Mouse (Mus musculus) neural tube, embryonic 15.5 days (tissue): ENCODE data around the gene Arfgef3. TPM values are rescaled to one million over a fixed set of nuclear protein-coding genes. Genes with fewer than 3 reads are reported as not detected.
"Not testable (repeated sequence)": the region's sequence is repeated elsewhere in the genome, so short reads cannot be mapped to it uniquely, and the experiment has no call there.

Experiments
- ATAC-seq: fragments of 200-750 bp; cut with Nextera tagmentation; 2 replicates; pipeline ENCODE4 v1.8.0; 2017; ENCODE audit warnings: mild to moderate bottlenecking, moderate TSS enrichment, moderate library complexity; ENCODE audit not compliant: low FRiP score
- H3K27ac ChIP-seq: fragments of 300-500 bp; sonication (generic); replicated peaks from 2 replicates; pipeline ENCODE4 v1.5.1; 2015; ENCODE audit warnings: mild to moderate bottlenecking, inconsistent platforms
- H3K27me3 ChIP-seq: fragments of 300-500 bp; sonication (generic); replicated peaks from 2 replicates; pipeline ENCODE4 v1.6.1; 2015; ENCODE audit warnings: inconsistent platforms
- H3K36me3 ChIP-seq: fragments of 300-500 bp; sonication (generic); 2 replicates; pipeline ENCODE4 v1.6.1; 2015; ENCODE audit warnings: inconsistent platforms
- H3K4me1 ChIP-seq: fragments of 300-500 bp; sonication (generic); 2 replicates; pipeline ENCODE4 v1.6.1; 2015; ENCODE audit warnings: inconsistent platforms
- H3K4me2 ChIP-seq: fragments of 300-500 bp; sonication (generic); 2 replicates; pipeline ENCODE4 v1.6.1; 2015; ENCODE audit warnings: inconsistent platforms, mild to moderate bottlenecking, moderate library complexity
- H3K4me3 ChIP-seq: fragments of 300-500 bp; sonication (generic); replicated peaks from 2 replicates; pipeline ENCODE4 v1.5.1; 2015; ENCODE audit warnings: mild to moderate bottlenecking, inconsistent platforms
- H3K9ac ChIP-seq: fragments of 300-500 bp; sonication (generic); replicated peaks from 2 replicates; pipeline ENCODE4 v1.6.1; 2015; ENCODE audit warnings: mild to moderate bottlenecking, inconsistent platforms
- H3K9me3 ChIP-seq: fragments of 300-500 bp; sonication (generic); replicated peaks from 2 replicates; pipeline ENCODE4 v1.6.1; 2016; ENCODE audit warnings: inconsistent platforms
- WGBS: fragments of 180-500 bp; shearing (Covaris S2); methylation state at CpG from one replicate; pipeline ENCODE4 v1.1.7; 2015; ENCODE audit warnings: mixed read lengths; 5-methylcytosine and 5-hydroxymethylcytosine counted together
- polyA plus RNA-seq: library from polyadenylated mRNA; unstranded; fragments of >200 nt; fragmentation: Nextera tagmentation; extraction: Ambion mirVana; gene quantifications from 2 replicates; pipeline ENCODE4 v1.2.1, GENCODE M21; 2015

Gene Arfgef3
- polyA plus RNA-seq, 1 experiment from 2014 or later: 7.4 TPM

DNA sequence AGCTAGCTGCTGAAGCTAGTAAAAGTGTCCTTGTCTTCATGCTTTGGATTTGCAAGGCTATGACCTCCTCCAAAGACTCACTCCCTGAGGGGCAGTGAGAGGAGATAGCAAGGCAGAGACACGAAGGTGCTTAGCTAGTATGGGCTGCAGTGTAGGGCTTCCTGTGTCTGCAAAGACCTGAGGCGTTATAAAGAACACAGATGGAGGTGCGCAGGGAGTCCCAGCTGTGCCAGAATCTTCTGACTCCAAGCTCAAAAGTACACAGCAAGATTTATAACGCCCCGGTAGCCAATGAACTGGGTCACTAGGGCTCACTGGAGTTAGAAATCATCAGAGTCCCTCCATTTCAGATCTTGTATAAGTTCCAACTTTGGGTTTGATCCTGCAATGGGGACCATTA lies 103.2 kb downstream of the Arfgef3 start:
- ATAC-seq: no peak
- 86% methylated on average over 5 of the region's 5 CpGs for WGBS

DNA sequence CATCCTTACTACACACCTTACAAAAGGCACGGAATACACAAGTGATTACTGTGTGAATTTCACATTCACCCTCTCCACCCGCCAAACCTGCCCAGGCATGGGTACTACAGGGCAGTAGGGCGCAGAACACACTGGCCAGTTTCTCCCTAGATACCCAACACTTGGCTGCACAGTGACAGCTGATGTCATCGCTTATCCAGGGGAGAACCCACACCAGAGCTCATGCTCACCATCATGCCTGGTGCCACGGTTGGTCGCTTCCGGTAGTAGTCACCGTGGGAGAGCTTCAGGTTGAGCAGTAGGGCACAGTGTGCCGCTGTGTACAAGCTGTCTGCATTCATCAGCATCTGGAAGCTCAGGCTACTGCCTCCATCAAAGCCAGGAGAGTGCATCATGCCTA lies 108.3 kb downstream of the Arfgef3 start:
- Histone ChIP-seq H3K36me3 (peaks cover 8% of the 10 kb centered on the region; the same call in 1 of the 2 replicates), H3K4me1 (no peaks in the 10 kb centered on the region), H3K4me2 (no peak overlapping the region), H3K9ac (no peak overlapping the region), H3K27me3 (no peaks in the 10 kb centered on the region), H3K4me3 (no peak overlapping the region), H3K27ac (no peak overlapping the region), H3K9me3 (no peaks in the 10 kb centered on the region)
- 0 out of 2 replicates have a peak, but pooled peaks have one; percentile 38 for ATAC-seq
- 95% methylated on average over 9 of the region's 9 CpGs for WGBS

More for the DNA sequence above, 103.2 kb downstream of the Arfgef3 start:
- Histone ChIP-seq H3K9ac (no peak overlapping the region), H3K4me1 (peaks cover 3% of the 10 kb centered on the region; the same call in 1 of the 2 replicates), H3K27me3 (no peaks in the 10 kb centered on the region), H3K4me3 (no peak overlapping the region), H3K4me2 (no peak overlapping the region), H3K27ac (no peak overlapping the region), H3K36me3 (peaks cover 2% of the 10 kb centered on the region), H3K9me3 (no peaks in the 10 kb centered on the region)

DNA sequence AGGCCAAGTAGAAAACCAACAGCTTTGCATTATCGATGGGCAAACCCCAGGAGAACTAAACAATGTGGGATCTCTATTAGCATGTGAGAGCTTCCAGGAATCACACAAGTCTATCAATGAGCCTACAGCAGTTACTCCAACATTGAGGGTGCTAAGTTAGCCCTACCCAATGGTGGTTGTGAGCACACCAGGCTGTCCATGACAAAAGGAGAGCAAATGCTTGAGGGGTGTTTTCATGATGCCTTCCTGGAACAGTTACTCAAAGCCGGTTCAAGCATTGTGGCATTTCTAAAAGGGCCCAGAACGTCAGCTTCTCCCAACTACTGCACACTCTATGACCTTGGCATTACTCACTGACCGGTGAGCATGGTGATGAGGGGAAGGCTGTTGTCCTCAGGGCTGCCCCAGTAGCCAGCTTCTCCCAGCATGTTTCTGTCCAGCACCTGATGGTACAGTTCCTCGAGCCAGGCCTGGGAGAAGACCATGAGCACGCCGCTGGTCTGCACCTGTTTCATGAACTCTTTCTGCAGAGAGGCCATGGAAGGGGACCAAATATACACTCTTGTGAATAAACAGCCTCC lies 109.3 kb downstream of the Arfgef3 start:
- Histone ChIP-seq H3K9me3 (no peaks in the 10 kb centered on the region), H3K9ac (no peak overlapping the region), H3K36me3 (peaks cover 17% of the 10 kb centered on the region), H3K27me3 (no peaks in the 10 kb centered on the region), H3K4me2 (no peak overlapping the region), H3K27ac (no peak overlapping the region), H3K4me3 (no peak overlapping the region), H3K4me1 (no peaks in the 10 kb centered on the region)
- WGBS: 82% methylated on average over 7 of the region's 7 CpGs
- no peak for ATAC-seq

GRCm38 (mm10) chr10:18630498-18630897 lies 113.3 kb downstream of the Arfgef3 start:
- Histone ChIP-seq H3K4me3 (no peak overlapping the region), H3K36me3 (peaks cover 37% of the 10 kb centered on the region), H3K9ac (no peak overlapping the region), H3K9me3 (no peaks in the 10 kb centered on the region), H3K27ac (no peak overlapping the region), H3K4me1 (no peaks in the 10 kb centered on the region), H3K4me2 (no peak overlapping the region), H3K27me3 (no peaks in the 10 kb centered on the region)
- ATAC-seq: no peak
- WGBS: 66% methylated on average over 8 of the region's 8 CpGs

DNA sequence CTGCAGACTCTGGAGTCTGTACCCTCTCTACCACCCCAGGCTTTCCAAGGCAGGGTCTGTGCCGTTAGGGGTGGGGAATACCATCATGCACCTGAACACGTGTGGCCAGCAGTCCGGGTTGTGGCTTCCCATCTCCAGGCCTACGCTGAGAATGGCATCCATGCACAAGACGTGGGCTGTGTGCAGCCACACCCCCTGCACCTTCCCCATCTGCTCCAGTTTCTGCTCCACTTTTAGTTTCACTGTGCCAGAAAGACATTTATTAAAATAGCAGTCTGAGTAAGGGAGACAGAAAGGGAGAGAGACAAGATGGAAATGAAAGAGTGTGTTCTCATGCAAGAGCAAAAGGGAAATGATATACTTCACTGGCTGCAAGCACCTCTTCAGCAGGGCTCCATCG lies 116.2 kb downstream of the Arfgef3 start:
- no peak for ATAC-seq
- no peaks in the 10 kb centered on the region for H3K4me1 ChIP-seq
- no peak overlapping the region for H3K9ac ChIP-seq
- no peak overlapping the region for H3K4me2 ChIP-seq
- H3K9me3 ChIP-seq: no peaks in the 10 kb centered on the region
- no peak overlapping the region for H3K4me3 ChIP-seq
- no peaks in the 10 kb centered on the region for H3K27me3 ChIP-seq
- H3K27ac ChIP-seq: no peak overlapping the region
- H3K36me3 ChIP-seq: peaks cover 32% of the 10 kb centered on the region
- 87% methylated on average over 6 of the region's 6 CpGs for WGBS

DNA sequence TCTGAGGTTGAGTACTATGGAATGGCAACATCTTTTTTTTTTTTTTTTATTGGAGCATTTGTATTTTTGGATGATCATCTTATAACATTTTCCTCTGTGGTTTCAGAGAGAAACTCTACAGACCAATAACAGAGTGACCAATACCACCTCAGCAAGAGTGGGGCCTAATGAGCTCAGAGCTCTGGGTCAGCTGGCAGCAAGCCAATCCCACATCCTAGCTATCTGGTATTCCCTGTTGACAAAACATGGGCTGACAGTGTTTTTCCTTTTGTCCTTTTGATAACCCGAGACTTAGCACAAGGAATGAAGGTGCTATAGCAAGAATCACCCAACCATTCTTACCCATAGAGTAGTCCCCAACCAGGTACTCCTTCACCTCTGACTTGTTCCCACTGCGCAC lies 131.0 kb downstream of the Arfgef3 start:
- Histone ChIP-seq H3K27ac (no peak overlapping the region), H3K36me3 (peaks cover 36% of the 10 kb centered on the region), H3K4me2 (no peak overlapping the region), H3K27me3 (no peaks in the 10 kb centered on the region), H3K9ac (no peak overlapping the region), H3K9me3 (no peaks in the 10 kb centered on the region), H3K4me3 (no peak overlapping the region), H3K4me1 (no peaks in the 10 kb centered on the region)
- no peak for ATAC-seq
- 77% methylated on average over 2 of the region's 2 CpGs for WGBS

- H3K9ac ChIP-seq, H3K27me3 ChIP-seq, H3K4me2 ChIP-seq, H3K4me3 ChIP-seq, H3K9me3 ChIP-seq, H3K27ac ChIP-seq, H3K4me1 ChIP-seq, ATAC-seq: not testable (repeated sequence)
- peaks cover 17% of the 10 kb centered on the region for H3K36me3 ChIP-seq
- WGBS: 29% methylated on average over 5 of the region's 5 CpGs
These were observed 138.8 kb downstream of the Arfgef3 start for GRCm38 (mm10) chr10:18604827-18605535.

- peak; percentile 50; the same call in 1 of the 2 replicates for ATAC-seq
- WGBS: 19% methylated on average over 4 of the region's 4 CpGs
- H3K27ac ChIP-seq: no peak overlapping the region
- H3K9ac ChIP-seq: no peak overlapping the region
- no peaks in the 10 kb centered on the region for H3K4me1 ChIP-seq
- H3K36me3 ChIP-seq: peaks cover 37% of the 10 kb centered on the region
- H3K4me2 ChIP-seq: no peak overlapping the region
- H3K9me3 ChIP-seq: no peaks in the 10 kb centered on the region
- no peaks in the 10 kb centered on the region for H3K27me3 ChIP-seq
- H3K4me3 ChIP-seq: no peak overlapping the region
These were observed 141.7 kb downstream of the Arfgef3 start for GRCm38 (mm10) chr10:18602030-18602429.

GRCm38 (mm10) chr10:18597601-18598000 lies 146.1 kb downstream of the Arfgef3 start:
- no peak overlapping the region for H3K9ac ChIP-seq
- WGBS: 93% methylated on average over 6 of the region's 6 CpGs
- no peak overlapping the region for H3K27ac ChIP-seq
- H3K4me3 ChIP-seq: no peak overlapping the region
- H3K4me1 ChIP-seq: no peaks in the 10 kb centered on the region
- H3K27me3 ChIP-seq: no peaks in the 10 kb centered on the region
- H3K9me3 ChIP-seq: no peaks in the 10 kb centered on the region
- H3K4me2 ChIP-seq: no peak overlapping the region
- ATAC-seq: no peak
- peaks cover 44% of the 10 kb centered on the region for H3K36me3 ChIP-seq

DNA sequence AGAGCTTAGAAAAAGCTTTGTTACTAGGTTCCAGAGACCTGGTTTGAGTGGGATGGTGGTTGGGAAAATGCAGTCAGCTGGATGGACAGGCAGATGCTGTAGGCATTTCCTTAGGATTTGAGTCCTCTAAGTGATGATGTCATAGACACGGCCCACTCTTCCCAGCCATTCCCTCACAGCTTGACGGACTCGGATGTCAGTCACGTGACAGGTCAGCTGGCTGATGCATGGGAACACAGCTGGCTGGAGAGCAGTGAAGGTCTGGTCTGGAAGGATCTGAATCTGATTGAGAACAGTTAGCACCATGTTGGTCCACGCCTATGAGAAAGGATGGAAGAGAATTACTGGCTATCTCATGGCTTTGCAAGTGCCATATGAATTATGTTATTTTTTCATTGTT lies 154.3 kb downstream of the Arfgef3 start:
- no peak for ATAC-seq
- no peaks in the 10 kb centered on the region for H3K27me3 ChIP-seq
- H3K9ac ChIP-seq: no peak overlapping the region
- H3K4me2 ChIP-seq: no peak overlapping the region
- no peaks in the 10 kb centered on the region for H3K9me3 ChIP-seq
- H3K27ac ChIP-seq: no peak overlapping the region
- no peak overlapping the region for H3K4me3 ChIP-seq
- H3K36me3 ChIP-seq: peaks cover 33% of the 10 kb centered on the region
- H3K4me1 ChIP-seq: no peaks in the 10 kb centered on the region
- WGBS: 92% methylated on average over 5 of the region's 5 CpGs

GRCm38 (mm10) chr10:18584188-18584587 lies 159.6 kb downstream of the Arfgef3 start:
- 10% methylated on average over 7 of the region's 7 CpGs for WGBS
- H3K27ac ChIP-seq: no peak overlapping the region
- no peak overlapping the region for H3K9ac ChIP-seq
- H3K9me3 ChIP-seq: no peaks in the 10 kb centered on the region
- no peak overlapping the region for H3K4me3 ChIP-seq
- peaks cover 6% of the 10 kb centered on the region for H3K36me3 ChIP-seq
- no peak overlapping the region for H3K4me2 ChIP-seq
- no peaks in the 10 kb centered on the region for H3K27me3 ChIP-seq
- no peaks in the 10 kb centered on the region for H3K4me1 ChIP-seq
- no peak for ATAC-seq

DNA sequence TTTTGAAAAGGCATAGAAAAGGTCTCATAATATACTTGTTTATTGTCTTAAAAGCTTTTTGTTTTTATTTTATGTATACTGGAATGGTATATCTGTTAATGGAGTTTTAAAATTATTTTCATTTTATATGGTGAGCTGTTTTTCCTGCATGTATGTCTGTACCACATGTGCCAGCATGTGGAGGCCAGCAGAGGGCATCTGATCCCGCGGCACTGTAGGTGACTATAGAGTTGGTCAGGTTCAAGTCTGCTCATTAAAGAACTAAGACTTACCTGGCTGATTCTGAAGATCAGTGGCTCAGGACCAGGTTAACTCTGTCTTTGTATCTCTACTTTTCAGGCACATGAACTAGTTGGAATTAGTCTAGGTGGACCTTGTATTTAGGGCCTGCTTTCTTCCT lies 171.2 kb downstream of the Arfgef3 start:
- Histone ChIP-seq H3K4me3 (no peak overlapping the region), H3K9me3 (no peaks in the 10 kb centered on the region), H3K4me2 (no peak overlapping the region), H3K4me1 (no peaks in the 10 kb centered on the region), H3K9ac (no peak overlapping the region), H3K27me3 (no peaks in the 10 kb centered on the region), H3K27ac (no peak overlapping the region), H3K36me3 (no peaks in the 10 kb centered on the region)
- ATAC-seq: no peak
- WGBS: 65% methylated on average over 2 of the region's 2 CpGs
